Mouse (Mus musculus): ENCODE measurements around the gene Zhx3.

The Zhx3 gene

DNA sequence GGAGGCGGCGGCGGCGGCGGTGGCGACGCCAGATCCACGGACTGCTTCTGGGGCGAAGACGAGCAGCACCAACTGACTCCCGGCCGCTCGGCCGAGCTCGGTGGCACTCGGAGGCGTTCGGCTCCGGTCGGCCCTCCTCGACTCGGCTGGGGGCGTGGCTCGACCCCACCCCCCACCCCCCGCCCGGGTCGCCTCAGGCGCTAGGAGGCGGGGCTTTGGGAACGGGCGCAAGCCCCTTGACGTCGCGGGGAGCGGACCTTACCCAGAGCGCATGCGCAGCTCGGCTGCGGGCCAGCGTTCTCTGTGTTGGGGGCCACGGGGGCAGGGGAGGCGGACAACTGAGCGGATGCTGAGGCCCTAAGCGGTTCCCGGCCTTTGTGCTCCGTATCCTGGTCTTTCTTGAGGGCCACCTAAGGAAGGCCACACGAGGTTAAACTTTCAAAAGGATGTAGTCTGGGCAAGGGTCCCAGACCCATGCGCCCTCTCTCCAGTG lies at the start of gene Zhx3:
TSS of gene Zhx3 (minus strand) at position 109 of the 493 bp plus-strand sequence.
- DNase-seq (ENCODE audit: low read depth in 1 of 2, low spot score in 2 of 2): peak in 1 of 2 experiments; percentile 31

DNA sequence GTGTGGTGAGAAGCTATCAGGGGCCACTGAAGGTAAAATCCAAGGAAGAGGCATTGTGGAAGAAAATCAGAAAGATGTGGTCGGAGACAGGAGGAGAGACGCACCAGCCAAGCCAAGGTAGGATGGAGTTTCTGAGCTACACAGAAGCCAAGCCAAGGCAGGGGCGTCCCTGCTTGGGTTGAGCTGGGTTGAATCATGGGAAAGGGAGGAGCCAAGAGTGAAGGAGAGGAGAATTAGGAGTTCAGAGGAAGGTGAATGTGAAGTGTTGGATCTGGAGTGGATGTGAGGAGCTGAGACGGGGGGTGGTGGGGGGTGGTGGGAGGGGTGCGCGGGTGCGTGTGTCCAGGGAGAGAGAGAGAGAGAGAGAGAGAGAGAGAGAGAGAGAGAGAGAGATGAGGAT lies 48.5 kb upstream of the Zhx3 start:
- no peak for DNase-seq (ENCODE audit: low read depth in 1 of 2, low spot score in 2 of 2)

DNA sequence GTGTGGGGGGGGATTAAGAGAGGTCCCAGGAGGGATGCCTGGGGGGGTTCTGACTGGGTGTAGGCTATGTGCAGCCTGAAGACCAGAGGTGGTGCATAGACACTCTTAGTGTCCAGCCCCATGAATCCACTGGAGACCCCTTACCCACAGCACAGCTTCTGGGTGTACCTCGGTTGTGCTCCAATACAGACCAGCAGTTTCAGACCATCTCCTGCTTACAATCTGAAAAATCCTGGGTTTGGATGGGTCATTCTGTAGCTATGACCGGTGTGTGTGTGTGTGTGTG lies 46.1 kb upstream of the Zhx3 start:
- DNase-seq (ENCODE audit: low read depth in 1 of 2, low spot score in 2 of 2): no peak

DNA sequence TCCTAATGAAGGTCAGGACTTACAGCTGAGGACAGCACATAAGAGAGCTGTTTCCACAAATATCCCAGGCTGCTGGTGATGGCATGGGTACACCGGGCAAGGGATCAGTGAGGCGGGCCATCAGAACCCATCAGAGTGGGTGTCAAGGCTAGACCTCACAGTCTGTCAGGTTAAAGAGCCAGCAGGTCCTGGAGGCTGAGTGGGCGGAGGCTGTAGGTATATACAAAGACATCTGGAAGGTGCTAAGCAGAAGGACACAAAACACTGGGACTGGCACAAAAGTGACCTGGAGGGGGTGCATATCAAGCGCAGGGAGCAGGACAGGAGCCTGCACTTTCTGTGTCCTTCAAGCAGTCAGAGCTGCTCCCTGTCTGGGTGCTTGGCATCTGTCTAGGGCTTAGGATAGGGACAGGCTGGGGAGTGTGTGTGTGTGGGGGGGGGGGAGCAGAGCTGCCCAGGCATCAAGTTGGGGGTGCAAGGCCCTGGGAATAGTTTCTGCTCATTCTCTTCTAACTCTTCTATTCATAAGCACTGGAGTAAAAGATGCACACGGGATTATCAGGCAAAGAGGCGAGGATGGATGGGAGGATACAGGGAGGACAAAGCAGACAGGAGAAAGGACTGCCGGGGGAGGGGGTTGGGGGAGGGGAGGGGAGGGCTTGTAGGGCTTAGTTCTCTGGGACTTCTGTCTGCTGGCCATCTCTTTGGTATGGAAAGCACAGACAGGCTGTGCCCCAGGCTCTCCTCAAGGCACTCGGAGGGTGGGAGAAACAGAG lies 45.5 kb upstream of the Zhx3 start:
- DNase-seq (ENCODE audit: low read depth in 1 of 2, low spot score in 2 of 2): no peak

DNA sequence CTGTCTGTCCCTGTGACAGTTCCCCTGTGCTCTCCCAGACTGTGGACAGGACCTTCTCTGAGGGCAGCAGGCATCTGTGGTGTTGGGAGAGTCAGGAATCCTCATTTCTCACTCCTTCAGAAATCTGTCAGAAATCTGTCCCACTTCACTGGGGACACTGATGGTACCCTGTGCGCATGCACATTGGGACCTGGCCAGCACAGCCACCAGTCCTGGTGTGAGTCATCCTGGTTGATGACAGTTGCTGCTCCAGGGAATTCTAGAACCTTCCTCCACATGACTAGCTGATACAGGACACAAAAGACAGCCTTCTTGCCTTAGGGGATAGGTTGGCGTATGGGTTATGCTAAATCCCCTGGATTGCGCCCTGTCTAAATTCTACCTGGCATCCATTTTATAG lies 44.5 kb upstream of the Zhx3 start:
- no peak for DNase-seq (ENCODE audit: low read depth in 1 of 2, low spot score in 2 of 2)

DNA sequence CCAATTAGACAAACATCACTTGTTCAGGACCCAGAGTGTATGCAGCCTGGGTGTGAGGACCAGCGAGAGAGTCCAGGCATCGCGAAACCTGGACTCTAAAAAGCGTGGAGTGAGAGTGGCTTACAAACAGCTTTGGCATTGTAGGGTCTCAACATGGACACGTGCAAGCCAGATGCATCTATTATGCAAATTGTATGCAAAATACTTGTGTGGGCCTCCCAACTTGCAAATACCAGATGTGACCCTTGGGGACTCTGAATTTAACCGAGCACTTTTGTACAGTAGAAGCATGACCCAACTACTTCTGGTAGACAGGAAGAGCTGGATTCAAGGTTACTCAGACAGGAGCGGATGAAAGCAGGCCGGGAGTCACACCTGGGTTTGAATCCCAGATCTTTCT lies 43.9 kb upstream of the Zhx3 start:
- no peak for DNase-seq (ENCODE audit: low read depth in 1 of 2, low spot score in 2 of 2)

DNA sequence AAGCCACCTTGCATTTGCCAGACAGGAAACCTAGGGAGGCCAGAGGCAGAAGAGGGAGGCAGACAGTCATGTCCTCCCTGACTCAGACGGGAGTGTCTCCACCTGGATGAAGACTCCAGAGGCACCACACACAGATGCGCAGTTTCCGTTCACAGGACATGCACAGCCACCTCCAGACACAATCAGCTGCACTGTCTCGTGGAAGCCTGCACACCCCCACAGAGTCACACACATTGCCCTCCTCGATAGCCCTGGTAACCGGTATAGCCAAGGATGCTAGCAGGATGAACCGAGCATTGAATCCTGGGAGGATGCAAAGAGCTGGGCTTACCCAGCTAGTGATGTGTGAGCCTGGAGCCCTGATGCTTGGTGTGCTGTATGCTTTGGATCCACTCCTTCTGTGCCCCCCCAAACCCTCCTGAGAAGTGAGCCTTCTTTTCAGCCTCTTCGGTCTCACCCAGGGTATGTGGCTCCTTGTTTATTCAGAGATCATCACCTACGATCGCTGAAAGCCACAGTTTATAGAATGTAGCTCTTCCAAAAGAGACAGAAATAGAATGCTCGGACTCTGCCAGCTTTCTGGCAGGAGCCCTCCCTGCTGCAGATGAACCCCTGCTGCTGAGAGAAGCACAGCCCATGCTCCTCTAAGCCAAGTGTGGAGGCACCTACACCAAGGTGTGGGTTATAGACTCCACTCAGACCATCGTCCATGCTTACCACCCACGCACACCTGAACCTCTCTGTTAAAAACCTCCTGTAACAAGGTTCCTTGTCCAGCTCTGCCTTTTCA lies 43.2 kb upstream of the Zhx3 start:
- no peak for DNase-seq (ENCODE audit: low read depth in 1 of 2, low spot score in 2 of 2)

DNA sequence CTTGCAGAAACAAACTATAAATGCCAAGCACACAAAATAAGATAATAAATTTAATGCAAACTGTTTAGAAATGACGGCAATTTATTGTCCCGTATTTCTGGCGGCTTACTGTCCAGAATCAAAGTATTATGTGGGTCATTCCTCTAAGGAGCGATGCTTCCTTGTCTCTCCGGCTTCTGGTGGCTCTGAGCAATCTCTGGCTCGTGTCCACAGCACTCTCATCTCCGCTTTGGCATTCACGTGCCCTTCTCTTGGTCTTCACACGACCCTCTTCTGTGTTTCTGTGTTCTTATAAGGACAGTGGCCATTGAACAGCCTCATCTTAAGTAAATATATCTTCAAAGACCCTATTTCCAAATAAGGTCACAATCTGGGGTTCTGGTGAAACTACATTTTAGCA lies 41.9 kb upstream of the Zhx3 start:
- DNase-seq (ENCODE audit: low read depth in 1 of 2, low spot score in 2 of 2): no peak

DNA sequence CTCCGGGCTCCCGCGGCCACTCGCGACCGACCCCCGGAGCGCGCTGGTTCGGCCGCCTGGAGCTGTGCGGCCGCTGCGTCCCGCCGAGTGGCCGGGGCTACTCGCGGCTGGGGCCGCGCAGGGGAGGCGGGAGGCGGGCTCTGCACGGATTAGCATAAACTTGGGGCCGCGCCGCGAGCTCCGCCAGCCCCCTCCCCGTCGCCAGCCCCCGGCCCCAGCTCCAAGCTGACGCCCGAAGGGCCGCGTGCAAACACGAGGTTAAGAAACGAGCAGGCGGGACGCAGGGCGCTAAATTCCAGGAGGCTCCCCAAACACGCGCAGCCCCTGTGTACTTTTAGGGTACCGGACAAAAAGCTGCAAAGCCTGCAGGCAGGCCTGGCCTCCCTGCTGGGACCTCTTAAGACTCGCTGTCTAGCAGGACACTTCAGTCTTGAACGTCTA lies 39.5 kb upstream of the Zhx3 start, which contains the start of gene Emilin3:
TSS of gene Emilin3 (minus strand) at position 98 of the 441 bp plus-strand sequence.
- no peak for DNase-seq (ENCODE audit: low read depth in 1 of 2, low spot score in 2 of 2)

DNA sequence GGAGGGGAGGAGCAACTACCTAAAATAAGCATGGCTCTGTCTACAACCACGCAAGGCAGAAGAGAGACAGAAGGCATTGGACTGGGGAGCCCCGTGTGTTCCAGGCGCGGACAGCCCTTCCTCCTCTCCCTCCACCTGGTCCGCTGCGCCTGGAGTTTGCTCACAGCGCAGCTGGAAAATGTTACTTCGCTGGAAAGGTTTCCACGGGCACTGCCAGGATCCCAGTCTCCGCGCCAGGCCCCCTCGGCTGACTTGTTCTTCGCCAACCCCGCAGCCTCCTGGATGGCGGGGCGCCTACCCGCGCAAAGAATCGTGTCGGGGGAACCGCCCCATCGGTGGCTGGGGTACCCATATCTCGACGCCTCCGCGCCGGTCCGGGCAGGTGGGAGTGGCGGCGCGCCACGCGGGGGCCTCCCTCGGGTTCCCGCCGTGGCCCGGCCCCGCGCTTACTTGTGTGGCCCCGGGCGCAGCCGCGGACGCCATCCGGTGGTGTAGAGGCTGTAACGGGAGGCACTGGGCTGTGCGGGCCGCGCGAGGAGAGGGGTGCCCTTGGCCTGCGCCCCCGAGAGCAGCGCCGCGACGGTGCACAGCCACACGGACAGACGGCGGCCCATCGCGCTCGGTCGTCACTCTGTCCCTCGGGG lies 38.9 kb upstream of the Zhx3 start:
- no peak for DNase-seq (ENCODE audit: low read depth in 1 of 2, low spot score in 2 of 2)

DNA sequence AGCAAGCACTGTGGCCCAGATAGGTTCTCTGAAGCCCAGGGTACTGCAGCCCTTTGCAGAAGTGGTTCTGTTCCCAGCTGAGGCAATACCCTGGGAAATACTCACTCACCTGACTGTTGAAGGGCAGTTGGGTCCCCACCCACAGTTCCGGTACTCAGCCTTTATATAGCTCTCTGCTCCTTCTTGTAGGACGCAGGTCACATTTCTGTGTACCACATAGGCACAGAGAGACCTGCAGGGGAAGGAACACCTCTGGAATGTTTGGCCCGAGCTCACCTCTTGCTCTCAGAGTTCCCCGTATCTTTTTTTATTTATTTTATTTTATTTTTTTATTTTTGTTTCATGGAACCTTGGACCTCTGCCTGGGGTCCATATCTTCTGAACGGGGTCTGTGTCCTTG lies 37.8 kb upstream of the Zhx3 start:
- no peak for DNase-seq (ENCODE audit: low read depth in 1 of 2, low spot score in 2 of 2)

DNA sequence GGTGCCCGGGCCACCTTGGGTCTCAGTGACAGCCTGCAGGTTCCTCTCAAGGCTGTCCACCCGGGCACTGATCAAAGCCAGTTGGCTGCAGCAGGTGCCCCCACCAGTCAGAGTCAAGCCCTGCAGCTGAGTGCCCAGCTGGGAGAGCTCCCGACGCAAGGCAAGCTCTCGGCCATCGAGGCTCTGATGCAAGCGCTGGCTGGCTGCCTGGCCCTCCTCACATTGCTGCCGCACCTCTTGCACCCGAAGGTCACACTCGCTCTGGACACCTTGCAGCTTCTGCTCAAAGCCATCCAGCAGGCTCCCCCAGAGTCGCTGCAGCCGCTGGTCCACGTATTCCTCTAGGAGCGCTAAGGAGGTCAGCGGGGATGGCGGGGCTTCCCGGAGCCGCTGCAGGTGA lies 35.8 kb upstream of the Zhx3 start:
- DNase-seq (ENCODE audit: low read depth in 1 of 2, low spot score in 2 of 2): no peak

DNA sequence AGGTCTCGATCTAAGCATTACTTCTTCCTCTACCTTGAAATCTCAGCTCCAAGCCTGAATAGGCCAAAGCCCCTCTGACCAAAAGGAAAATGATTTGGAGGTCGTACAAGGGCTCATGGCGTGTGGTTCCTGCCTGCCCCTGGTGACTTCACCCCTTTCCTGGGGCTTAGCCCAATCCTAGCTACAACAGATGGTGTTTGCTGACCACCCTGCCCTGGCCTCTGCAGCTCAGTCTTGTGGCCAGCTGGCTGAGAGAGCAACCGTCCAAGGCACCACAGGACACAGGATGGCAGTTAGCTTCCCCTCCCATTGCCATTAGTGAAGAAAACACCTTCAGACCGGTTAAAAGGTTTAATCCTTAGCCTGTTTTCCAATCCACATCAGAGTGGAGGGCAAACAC lies 33.3 kb upstream of the Zhx3 start:
- DNase-seq (ENCODE audit: low read depth in 1 of 2, low spot score in 2 of 2): no peak

DNA sequence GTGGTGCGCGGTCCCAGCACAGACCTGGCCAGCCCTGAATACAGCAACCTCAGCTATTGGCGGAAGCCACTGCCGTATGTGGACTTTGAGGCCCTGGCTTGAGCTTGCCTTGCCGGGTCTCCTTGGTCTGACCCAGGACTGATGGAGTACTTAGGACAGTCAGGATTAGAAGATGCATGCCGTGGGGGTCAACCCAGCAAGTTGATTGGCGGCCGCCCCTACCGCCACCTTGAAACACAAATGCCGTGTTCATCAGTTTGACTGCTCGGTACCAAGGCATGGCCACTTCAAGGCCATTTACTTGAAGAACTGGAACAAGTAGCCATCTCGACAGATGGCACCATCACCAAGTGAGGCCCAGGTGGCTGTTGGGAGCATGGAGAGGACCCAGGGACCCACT lies 32.5 kb upstream of the Zhx3 start:
- DNase-seq (ENCODE audit: low read depth in 1 of 2, low spot score in 2 of 2): no peak

DNA sequence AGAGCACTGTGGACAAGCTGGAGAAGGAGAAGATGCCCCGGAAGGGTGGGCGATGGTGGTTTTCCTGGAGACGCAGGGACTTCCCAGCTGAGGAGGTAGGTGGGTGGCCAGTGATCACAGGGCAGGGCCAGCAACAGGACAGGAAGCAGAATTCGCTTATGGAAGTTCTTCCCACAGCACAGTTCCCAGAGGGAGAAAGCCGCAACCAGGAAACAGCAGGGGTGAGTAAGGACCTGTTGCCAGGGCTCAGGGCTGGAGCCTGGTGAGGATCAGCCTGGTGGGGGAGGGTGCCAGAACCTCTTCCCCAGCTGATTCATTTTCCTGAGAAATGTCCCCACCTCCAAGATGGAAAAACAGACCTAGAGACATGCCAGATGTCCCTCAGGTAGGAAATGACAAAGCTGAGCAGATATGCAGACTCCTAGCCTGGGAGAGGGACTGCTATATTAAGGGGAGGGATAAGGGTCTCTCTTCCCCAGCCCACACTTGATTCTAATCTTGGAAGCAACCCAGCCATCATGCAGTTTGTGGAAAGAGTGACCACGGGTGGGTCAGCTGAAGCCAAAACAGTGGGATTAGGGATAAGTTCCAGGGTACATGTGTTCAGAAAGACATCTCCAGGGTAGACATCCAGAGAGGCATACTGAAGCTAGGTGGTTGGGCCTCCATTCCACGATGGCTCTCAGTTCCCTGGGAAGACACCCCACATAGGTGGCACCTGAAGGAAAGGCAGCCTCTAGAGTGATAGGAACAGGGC lies 29.0 kb upstream of the Zhx3 start:
- DNase-seq (ENCODE audit: low read depth in 1 of 2, low spot score in 2 of 2): no peak

DNA sequence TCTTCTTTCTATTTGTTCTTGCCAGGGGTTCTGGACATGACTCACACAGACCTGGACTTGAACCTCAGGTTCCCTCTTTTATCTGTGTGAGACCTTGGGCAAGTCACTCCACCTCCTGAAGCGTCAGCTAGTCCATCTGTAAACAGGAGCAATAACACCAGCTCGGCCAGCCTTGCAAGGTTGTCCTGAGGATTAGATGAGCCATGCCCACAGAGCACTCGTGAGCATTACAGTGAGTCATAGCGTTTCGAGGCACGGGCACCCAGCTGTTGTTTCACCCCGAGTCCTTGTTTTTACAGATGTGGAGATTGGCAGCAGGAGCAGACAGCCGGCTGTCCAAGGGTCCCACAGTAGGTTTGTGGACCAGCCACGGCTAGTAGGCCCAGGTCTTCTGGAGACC lies 18.9 kb upstream of the Zhx3 start:
- no peak for DNase-seq (ENCODE audit: low read depth in 1 of 2, low spot score in 2 of 2)

DNA sequence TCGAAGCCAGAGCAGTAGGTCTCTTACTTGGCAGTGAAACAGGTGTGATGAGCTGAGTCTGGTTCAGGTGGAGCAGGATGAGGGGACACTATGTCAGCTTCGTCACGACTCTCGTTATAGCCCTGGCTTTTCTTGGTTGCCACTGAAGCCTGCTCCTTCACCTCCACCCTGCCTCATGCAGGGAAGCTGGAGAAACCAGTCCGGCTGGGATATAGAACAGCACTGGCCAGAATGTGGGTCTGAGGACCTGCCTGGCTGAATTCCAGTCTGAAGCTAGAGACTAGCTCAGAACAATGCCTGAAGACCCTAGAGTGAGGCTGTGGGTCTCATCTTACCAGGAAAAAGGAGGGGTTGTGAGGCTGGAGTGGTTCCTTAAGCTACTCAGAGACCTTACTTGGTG lies 18.2 kb upstream of the Zhx3 start:
- DNase-seq (ENCODE audit: low read depth in 1 of 2, low spot score in 2 of 2): no peak

DNA sequence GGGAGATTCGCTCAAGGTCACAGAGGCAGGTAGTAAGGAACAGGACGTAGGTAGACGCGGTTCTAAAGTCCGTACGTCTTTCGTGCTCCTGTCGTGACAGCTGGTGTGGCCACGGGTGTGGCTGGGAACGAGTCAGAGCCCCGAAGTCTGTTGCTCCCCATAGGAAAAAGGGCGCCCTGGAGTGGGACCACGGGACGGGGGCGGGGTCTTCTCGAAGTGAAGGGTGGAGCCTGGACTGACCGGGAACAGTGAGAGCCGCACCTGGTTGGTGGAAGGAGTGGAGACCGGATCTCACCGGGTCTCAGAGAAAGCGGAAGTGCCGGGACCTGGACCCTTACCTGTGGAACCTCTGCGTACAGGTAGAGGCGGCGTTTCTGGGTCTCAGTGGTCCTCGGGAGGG lies 15.1 kb upstream of the Zhx3 start:
- no peak for DNase-seq (ENCODE audit: low read depth in 1 of 2, low spot score in 2 of 2)

DNA sequence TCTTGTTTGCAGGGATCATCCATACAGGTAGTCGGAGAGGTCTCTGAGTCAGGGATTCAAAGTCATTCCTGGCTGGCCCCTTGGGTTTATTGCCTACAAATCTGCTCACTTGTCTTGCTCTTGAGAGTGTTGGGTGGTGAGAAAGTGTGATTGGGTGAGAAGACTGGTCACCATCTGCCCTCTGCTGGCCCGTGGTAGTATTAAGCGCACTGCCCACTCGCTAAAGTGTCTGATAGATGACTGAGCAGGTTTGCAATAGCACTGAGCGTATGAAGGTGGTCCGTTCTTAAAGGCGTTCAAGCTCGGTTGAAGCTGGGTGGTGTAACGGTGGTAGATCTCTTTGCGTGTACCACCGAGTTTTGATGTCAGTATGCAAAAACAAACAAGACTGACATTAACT lies 14.5 kb upstream of the Zhx3 start:
- DNase-seq (ENCODE audit: low read depth in 1 of 2, low spot score in 2 of 2): peak in 1 of 2 experiments; percentile 50

DNA sequence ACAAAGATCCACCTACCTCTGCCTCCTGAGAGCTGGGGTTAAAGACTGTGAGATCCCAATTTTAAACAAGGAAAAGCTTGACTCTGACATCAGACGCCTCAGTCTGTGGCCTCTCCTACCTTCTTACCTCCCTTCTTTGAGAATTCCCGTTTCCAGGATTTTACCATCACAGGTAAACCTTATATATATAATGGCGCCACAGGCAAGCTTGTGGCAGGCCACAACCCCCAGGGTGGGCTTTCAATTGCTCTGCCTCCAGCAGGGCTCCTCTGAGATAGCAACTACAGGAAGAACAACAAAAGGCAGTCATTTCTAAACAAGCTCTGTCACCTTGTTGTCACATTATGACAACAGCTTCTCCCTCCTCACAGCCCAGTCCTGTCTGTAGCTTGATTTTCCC lies 13.4 kb upstream of the Zhx3 start:
- DNase-seq (ENCODE audit: low read depth in 1 of 2, low spot score in 2 of 2): no peak

DNA sequence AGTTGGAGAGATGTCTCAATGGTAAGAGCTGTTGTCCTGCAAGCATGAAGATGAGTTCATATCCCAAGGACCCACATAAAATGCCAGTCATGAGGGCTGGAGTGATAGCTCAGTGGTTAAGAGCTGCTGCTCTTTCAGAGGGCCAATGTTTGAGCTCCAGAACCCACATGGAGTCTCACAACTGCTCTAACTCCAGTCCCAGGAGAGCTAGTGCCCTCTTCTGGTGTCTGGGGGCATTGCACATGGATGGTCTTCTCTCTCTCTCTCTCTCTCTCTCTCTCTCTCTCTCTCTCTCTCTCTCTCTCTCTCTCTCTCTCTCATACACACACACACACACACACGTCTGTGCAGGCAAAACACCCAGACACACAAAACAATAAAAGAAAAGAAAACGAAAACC lies 12.0 kb upstream of the Zhx3 start:
- DNase-seq (ENCODE audit: low read depth in 1 of 2, low spot score in 2 of 2): no peak

Measured in monocyte, adult 2 months (primary cell).